Mouse (Mus musculus) right cerebral cortex, postnatal 14 days (tissue): ENCODE measurements around the gene Gm5795.
"Not testable (repeated sequence)": the region's sequence is repeated elsewhere in the genome, so short reads cannot be mapped to it uniquely, and the experiment has no call there.

ENCODE experiments used
- DNase-seq: peaks from one replicate; pipeline ENCODE4 v3.0.0; 2022

Gene Gm5795

GRCm38 (mm10) chr14:3187955-3188354, at the start of gene Gm5795:
Gene Gm5795 (plus strand): TSS chr14:3188255.
- not testable (repeated sequence) for DNase-seq

- DNase-seq = not testable (repeated sequence)
Measured at GRCm38 (mm10) chr14:3208272-3209152, 20.5 kb downstream of the Gm5795 start, which contains the start of gene D830030K20Rik. Gene D830030K20Rik (plus strand): TSS chr14:3208488.

- peak; percentile 16 for DNase-seq
Measured at GRCm38 (mm10) chr14:3209367-3209766, 21.3 kb downstream of the Gm5795 start.
